Mouse (Mus musculus) embryonic facial prominence, embryonic 12.5 days (tissue): Measurements from ENCODE around the gene Slc5a12. TPM values are rescaled to one million over a fixed set of nuclear protein-coding genes. Genes with fewer than 3 reads are reported as not detected.

Source experiments
- polyA plus RNA-seq: library from polyadenylated mRNA; unstranded; fragments of >200 nt; fragmentation: Nextera tagmentation; extraction: Ambion mirVana; gene quantifications from 2 replicates; pipeline ENCODE4 v1.2.1, GENCODE M21; 2016

Gene Slc5a12
- polyA plus RNA-seq, 1 experiment from 2014 or later, result not detected

Other genes with a start within 250 kb of the Slc5a12 start
- gene Fibin, start 234.1 kb upstream of the Slc5a12 start, polyA plus RNA-seq, result 39.3 and 56.8 TPM in 2 replicates
- 0.10 and 0.19 TPM in 2 replicates for gene Muc15, start 124.0 kb downstream of the Slc5a12 start, polyA plus RNA-seq